Mouse (Mus musculus) heart, adult 2 months (tissue): ENCODE data around the gene Ntf3. TPM values are rescaled to one million over a fixed set of nuclear protein-coding genes. Genes with fewer than 3 reads are reported as not detected.

Experiments used
- DNase-seq, 2 experiments: peaks; one replicate each; pipeline ENCODE4 v3.0.0; 2021
- H3K27ac ChIP-seq: fragments of 200-600 bp; 2 replicates; pipeline ENCODE4 v1.8.1; 2022
- H3K27me3 ChIP-seq: fragments of 200-500 bp; 2 replicates; pipeline ENCODE4 v1.6.1; 2012; ENCODE audit warnings: mild to moderate bottlenecking, low read length, inconsistent platforms, mixed read lengths; ENCODE audit not compliant: control insufficient read depth, insufficient read depth
- H3K36me3 ChIP-seq: fragments of 200-500 bp; 2 replicates; pipeline ENCODE4 v1.6.1; 2012; ENCODE audit warnings: low read length, inconsistent platforms; ENCODE audit not compliant: control insufficient read depth, insufficient read depth
- H3K4me1 ChIP-seq: fragments of 200-500 bp; 2 replicates; pipeline ENCODE4 v1.6.1; 2011; ENCODE audit warnings: low read length; ENCODE audit not compliant: control insufficient read depth, insufficient read depth
- H3K4me3 ChIP-seq: fragments of 200-600 bp; 2 replicates; pipeline ENCODE4 v1.8.1; 2022
- H3K79me2 ChIP-seq: fragments of 200-500 bp; replicated peaks from 2 replicates; pipeline ENCODE4 v1.6.1; 2012; ENCODE audit warnings: mild to moderate bottlenecking, inconsistent platforms, low read length, moderate library complexity, mixed read lengths; ENCODE audit not compliant: control insufficient read depth, insufficient read depth
- H3K9ac ChIP-seq: fragments of 200-500 bp; 2 replicates; pipeline ENCODE4 v1.6.1; 2012; ENCODE audit warnings: low read depth, mild to moderate bottlenecking, control low read depth, inconsistent platforms, low read length, mixed read lengths
- CTCF ChIP-seq: fragments of 200-600 bp; IDR thresholded peaks from 2 replicates; pipeline ENCODE4 v1.8.1; 2022; ENCODE audit warnings: antibody characterized with exemption, mild to moderate bottlenecking, moderate library complexity
- EP300 ChIP-seq: fragments of 200-500 bp; IDR thresholded peaks from 2 replicates; pipeline ENCODE4 v1.6.1; 2011; ENCODE audit warnings: low read depth, low read length, control low read depth; ENCODE audit not compliant: insufficient read depth
- POLR2A ChIP-seq: fragments of 200-500 bp; IDR thresholded peaks from 2 replicates; pipeline ENCODE4 v1.6.1; 2011; ENCODE audit warnings: mild to moderate bottlenecking, low read depth, low read length, control low read depth; ENCODE audit not compliant: insufficient read depth
- WGBS: fragments of 180-500 bp; shearing (Covaris S2); methylation state at CpG from one replicate; pipeline ENCODE4 v1.1.7; 2018; 5-methylcytosine and 5-hydroxymethylcytosine counted together
- intact Hi-C: fragments of 180-260 bp; cut with DNase I; formaldehyde crosslinking; loops from one replicate; pipeline ENCODE4 v1.15.1; 2025
- polyA plus RNA-seq: library from polyadenylated mRNA; depleted of rRNA; stranded (reverse); fragments of >200 nt; gene quantifications from 2 replicates; pipeline ENCODE4 v1.2.3, GENCODE M21; 2012
- total RNA-seq, 2 experiments: library from RNA; stranded (reverse); gene quantifications; 2 replicates each; pipeline ENCODE4 v1.2.3; 2021

The Ntf3 gene
- total and polyA plus RNA-seq, 3 experiments: 3.9 to 4.2 (median 4.1) TPM

DNA sequence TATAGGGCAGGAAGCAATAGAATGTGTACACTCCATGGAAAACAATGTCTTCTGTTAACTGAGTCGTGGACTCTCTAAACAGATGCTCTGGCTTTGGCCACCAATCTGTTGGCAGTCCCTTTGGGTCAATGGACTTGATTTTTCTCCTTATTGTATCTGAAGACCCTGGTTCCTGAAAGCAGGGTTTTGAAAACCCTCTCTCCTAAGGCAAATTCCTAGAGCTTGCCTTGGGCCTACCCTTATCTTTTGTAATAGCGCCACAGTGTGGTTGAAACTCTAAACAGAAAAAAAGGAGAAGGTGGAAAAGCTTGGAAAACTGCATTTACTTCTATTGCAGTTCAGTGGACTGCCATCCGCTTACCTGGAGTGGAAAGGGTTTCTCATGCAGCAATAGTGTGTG, 1.0 kb upstream of the Ntf3 start:
- H3K27ac ChIP-seq: peak overlapping the region; percentile 78; the same call in 1 of the 2 replicates
- no peak overlapping the region for H3K4me3 ChIP-seq
- WGBS: 31% methylated on average over 3 of the region's 3 CpGs
- H3K9ac ChIP-seq: no peak overlapping the region
- no peaks in the 10 kb centered on the region for H3K27me3 ChIP-seq
- intact Hi-C loops: loop anchor here (1.0 to 10.0 kb wide), 8 partner anchors 13 to 545 kb away; no protein-coding TSS in a partner anchor
- no peak for DNase-seq
- H3K4me1 ChIP-seq: peaks cover 3% of the 10 kb centered on the region
- H3K36me3 ChIP-seq: no peaks in the 10 kb centered on the region
- TF ChIP-seq EP300 (no peak), CTCF (peak; percentile 85)
- H3K79me2 ChIP-seq: no peaks in the 10 kb centered on the region

DNA sequence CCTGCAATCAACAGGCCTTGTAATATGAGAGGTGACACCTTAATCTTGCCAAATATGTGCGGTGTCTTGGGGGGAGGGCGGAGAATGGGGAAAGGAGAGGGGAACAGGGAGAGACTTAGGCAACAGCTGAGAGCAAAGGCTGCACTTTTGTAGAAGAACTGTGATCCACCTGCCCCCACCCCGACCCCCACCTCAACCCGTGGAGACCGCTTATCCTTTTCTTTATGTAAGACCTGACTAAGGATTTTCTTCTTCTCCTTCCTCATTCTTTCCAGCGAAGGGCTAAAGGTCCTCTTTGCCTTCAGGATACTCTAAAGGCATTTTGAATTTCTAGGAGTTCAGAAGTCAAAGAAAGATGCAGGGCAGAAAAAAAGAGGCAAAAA, 489 bp upstream of the Ntf3 start:
- Histone ChIP-seq H3K27ac (peak overlapping the region; percentile 78), H3K9ac (peak overlapping the region; percentile 47)
- 20% methylated on average over 6 of the region's 6 CpGs for WGBS

DNA sequence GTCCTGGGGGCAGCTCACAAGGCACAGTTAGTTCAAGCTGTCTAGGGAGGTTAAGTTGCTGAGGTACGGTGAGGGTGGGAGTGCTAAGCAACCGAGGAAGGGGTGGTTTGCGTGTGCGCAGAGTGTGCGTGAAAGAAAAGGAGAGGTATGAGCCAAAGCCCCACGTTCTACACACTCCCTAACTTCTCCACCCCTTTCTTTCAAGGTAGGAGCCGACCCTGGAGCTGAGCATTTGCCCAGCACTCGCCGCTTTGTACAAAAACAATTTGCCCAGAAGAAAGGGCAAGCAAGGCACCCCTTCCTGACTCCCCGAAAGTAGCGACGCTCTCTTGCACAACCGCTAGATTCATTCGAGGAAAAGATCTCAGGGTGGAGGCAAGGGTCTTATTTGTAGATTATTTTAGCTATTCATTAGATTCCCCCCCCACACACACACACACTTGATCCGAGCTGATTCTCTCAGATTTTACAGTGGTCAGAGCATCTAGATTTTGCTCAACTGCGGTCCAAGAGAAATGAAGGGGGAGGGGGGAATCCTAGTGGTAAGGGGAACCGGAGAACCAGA, 1.0 kb downstream of the Ntf3 start:
- Histone ChIP-seq H3K79me2 (no peaks in the 10 kb centered on the region; the same call in 1 of the 2 replicates), H3K4me3 (peak overlapping the region; percentile 55), H3K27ac (peak overlapping the region; percentile 78), H3K4me1 (peaks cover 14% of the 10 kb centered on the region), H3K27me3 (no peaks in the 10 kb centered on the region), H3K36me3 (peaks cover 9% of the 10 kb centered on the region), H3K9ac (peak overlapping the region; percentile 57)
- no peak for TF ChIP-seq EP300
- no peak for TF ChIP-seq POLR2A
- no peak for TF ChIP-seq CTCF
- intact Hi-C loops: loop anchor here (5.0 to 10.0 kb wide), 5 partner anchors 33 to 543 kb away; no protein-coding TSS in a partner anchor
- 54% methylated on average over 17 of the region's 17 CpGs for WGBS
- DNase-seq: no peak

More for the DNA sequence above, 489 bp upstream of the Ntf3 start:
- H3K4me3 ChIP-seq: no peak overlapping the region
- no peak for DNase-seq
- peaks cover 4% of the 10 kb centered on the region for H3K4me1 ChIP-seq
- H3K79me2 ChIP-seq: no peaks in the 10 kb centered on the region
- intact Hi-C loops: loop anchor here (1.0 to 10.0 kb wide), 8 partner anchors 13 to 545 kb away; no protein-coding TSS in a partner anchor
- TF ChIP-seq CTCF (no peak), POLR2A (no peak), EP300 (no peak)
- H3K27me3 ChIP-seq: no peaks in the 10 kb centered on the region
- no peaks in the 10 kb centered on the region for H3K36me3 ChIP-seq

DNA sequence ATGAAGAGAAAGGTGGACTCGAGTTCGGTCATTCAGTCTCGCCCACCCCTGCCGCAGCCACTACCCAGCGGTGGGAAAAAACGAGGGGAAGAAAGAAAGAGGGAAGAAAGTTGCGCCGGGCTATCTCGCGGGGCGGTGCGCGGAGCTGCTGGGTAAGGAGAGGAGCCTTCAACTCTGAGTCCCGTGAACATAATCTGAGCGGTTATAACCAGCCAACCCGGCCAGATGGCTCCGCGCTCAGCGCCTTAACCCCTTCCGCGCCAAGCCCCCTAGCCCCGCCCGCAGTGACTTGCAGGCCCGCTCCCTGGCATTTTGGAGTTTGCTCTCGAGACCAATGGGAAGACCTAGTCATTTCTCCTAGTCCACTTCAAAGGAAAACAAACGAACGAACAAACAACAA, 1.9 kb downstream of the Ntf3 start:
- Histone ChIP-seq H3K79me2 (no peaks in the 10 kb centered on the region; the same call in 1 of the 2 replicates), H3K4me3 (peak overlapping the region; percentile 55), H3K27ac (peak overlapping the region; percentile 87), H3K9ac (peak overlapping the region; percentile 73), H3K36me3 (peaks cover 13% of the 10 kb centered on the region), H3K27me3 (no peaks in the 10 kb centered on the region), H3K4me1 (peaks cover 20% of the 10 kb centered on the region)
- intact Hi-C loops: loop anchor here (5.0 to 10.0 kb wide), 5 partner anchors 32 to 542 kb away; no protein-coding TSS in a partner anchor
- 2% methylated on average over 27 of the region's 27 CpGs for WGBS
- TF ChIP-seq POLR2A (peak; percentile 69), CTCF (no peak), EP300 (0 out of 2 replicates have a peak, but pooled peaks have one; percentile 20)
- DNase-seq: peak; percentile 53 to 68

DNA sequence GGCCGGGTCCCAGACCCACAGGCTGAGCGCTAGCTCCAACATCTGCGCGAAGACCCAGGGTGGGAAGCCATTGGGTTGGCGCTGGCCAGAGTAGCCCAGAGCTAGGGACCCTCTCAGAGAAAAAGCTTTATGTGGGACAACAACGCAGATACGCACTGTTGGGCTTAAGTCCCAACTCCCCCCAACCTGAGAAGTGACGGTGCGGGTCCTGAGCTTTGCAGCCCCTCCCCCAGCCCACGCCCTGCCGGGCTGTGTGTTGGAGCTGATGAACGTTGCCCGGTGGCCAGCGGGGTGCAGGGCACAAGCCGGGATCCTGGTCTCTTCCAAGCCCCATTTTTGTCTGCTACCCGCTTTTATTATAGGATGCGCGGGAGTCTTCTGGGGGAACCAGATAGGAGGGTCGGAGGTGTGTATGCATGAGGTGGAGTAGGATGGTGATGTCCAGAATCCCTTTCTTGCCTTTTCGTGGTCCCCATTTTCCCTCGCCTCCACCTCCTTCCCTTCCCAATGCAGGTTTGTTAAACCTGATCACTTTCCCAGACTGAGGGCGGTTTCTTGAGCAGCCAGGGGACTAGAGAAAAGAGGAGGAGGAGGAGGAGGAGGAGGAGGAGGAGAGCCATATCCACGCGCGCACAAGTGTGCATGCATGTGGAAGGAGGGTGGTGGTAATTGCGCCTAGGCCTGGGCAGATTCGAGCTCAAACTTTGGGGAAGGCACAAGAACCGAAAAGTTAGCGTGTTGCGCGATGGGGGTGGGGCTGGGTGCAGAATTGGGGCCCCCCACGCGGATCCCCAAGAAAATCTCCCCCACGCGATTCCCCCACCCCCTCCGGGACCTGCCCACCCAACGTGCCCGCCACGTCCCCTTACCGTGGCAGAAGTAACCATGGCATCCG, 2.6 kb downstream of the Ntf3 start:
- Histone ChIP-seq H3K27ac (peak overlapping the region; percentile 87), H3K9ac (peak overlapping the region; percentile 73), H3K27me3 (no peaks in the 10 kb centered on the region), H3K4me3 (peak overlapping the region; percentile 55), H3K79me2 (no peaks in the 10 kb centered on the region; the same call in 1 of the 2 replicates), H3K36me3 (peaks cover 13% of the 10 kb centered on the region), H3K4me1 (peaks cover 24% of the 10 kb centered on the region)
- no peak for TF ChIP-seq POLR2A
- no peak for TF ChIP-seq EP300
- TF ChIP-seq CTCF: no peak
- DNase-seq: peak; percentile 42 to 59
- WGBS: 2% methylated on average over 41 of the region's 41 CpGs
- intact Hi-C loops: loop anchor here (2.0 to 10.0 kb wide), 3 partner anchors 57 to 371 kb away; partner anchors contain the start of gene Kcna5
